In genomic region chrX:106284441-106284840, GRCm38 (mm10) we compare ENCODE assay signal across 13 mouse cellular contexts.
"Had no signal": no experiment of that assay in that cellular context is flagged by ENCODE, and none has a peak within 500 bp of the region (broad histone marks: within the 10 kb centered on the region; RNA-seq: fewer than 3 reads in every experiment).

No protein-coding gene starts in this region.

- DNase-seq: gastrocnemius, adult 2 months; gastrocnemius, postnatal 10 days; gastrocnemius, postnatal 25 days; heart, adult 18-20 months; heart, postnatal 10 days; heart, postnatal 4 days; kidney, adult 18-20 months; kidney, adult 8-10 months; kidney, postnatal 10 days; kidney, postnatal 25 days; kidney, postnatal 4 days; liver; liver, embryonic 13.5 days had no signal
